Mouse (Mus musculus): ENCODE data around the gene Ifnab. TPM values are rescaled to one million over a fixed set of nuclear protein-coding genes. Genes with fewer than 3 reads are reported as not detected.

Ifnab gene
- total and polyA plus RNA-seq, 3 experiments: not detected

DNA sequence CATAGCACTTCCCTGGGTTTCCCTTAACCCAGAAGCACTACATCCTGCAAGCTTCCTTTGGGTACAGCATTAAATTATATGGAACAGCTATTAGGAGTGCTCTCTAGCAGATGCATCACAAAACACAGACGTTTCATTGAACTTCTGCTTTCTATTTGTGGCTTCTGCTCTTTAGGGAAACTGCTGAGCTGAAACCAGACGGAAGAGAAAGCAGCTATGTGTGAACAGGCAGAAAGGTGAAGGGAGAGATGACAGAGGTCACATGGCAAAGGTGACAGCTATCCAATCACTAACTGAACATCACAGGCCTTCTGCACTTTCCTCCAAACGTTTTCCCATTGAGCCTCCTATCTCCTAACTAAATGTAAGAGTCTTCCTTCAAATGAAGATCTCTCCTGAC, 14.8 kb upstream of the Ifnab start:
- H3K4me1 ChIP-seq (ENCODE audit: control insufficient read depth in 1 of 2, insufficient read depth in 2 of 2, low read length in 2 of 2): no peaks in the 10 kb centered on the region
- no peaks in the 10 kb centered on the region for H3K79me2 ChIP-seq (ENCODE audit: control insufficient read depth, insufficient read depth, low read length, poor library complexity)
- peak; percentile 49 for DNase-seq (ENCODE audit: low read depth, low spot score)
- no peaks in the 10 kb centered on the region for H3K9me3 ChIP-seq (replicated peaks; ENCODE audit: insufficient read depth, low read length)
- no peak overlapping the region for H3K27ac ChIP-seq (ENCODE audit: control insufficient read depth, low read depth, low read length)
- no peaks in the 10 kb centered on the region for H3K27me3 ChIP-seq (ENCODE audit: control insufficient read depth in 1 of 2, insufficient read depth in 2 of 2, low read length in 2 of 2)
- no peak overlapping the region for H3K9ac ChIP-seq (ENCODE audit: control insufficient read depth, low read depth, low read length, poor library complexity, severe bottlenecking)
- TF ChIP-seq USF1 (IDR thresholded peaks at IDR 0.05; ENCODE audit: low read depth, low read length): 0 out of 2 replicates have a peak, but pooled peaks have one; percentile 34
- no peak for TF ChIP-seq ETS1 (IDR thresholded peaks at IDR 0.05; ENCODE audit: low read depth, low read length)
- H3K4me3 ChIP-seq (ENCODE audit: control insufficient read depth in 1 of 2, insufficient read depth in 1 of 2, low read depth in 2 of 2, low read length in 2 of 2): no peak overlapping the region
- no peaks in the 10 kb centered on the region; a peak in 1 of 4 replicates for H3K36me3 ChIP-seq (ENCODE audit: control insufficient read depth in 1 of 2, insufficient read depth in 2 of 2, low read length in 2 of 2)

DNA sequence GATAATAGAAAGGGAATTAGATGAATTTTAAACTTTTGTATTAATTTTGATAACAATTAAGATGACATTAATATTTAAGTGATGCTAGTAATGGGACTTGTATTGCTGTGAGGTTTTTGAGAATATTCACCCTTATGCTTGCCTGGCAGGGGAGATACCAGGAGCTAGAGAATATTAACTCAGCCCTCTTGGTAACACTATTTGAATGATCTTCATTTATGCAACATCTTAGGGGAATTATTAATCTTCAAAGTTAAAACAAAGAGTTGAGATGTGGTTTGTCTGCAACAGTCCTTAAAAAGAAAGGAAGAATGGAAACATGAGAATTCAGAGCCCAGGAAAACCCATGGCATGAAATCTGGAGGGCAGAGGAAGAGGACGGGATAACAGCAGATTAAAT, 8.1 kb upstream of the Ifnab start:
- Histone ChIP-seq H3K36me3 (ENCODE audit: control insufficient read depth in 1 of 2, insufficient read depth in 2 of 2, low read length in 2 of 2) (no peaks in the 10 kb centered on the region), H3K27ac (ENCODE audit: control insufficient read depth, low read depth, low read length) (no peak overlapping the region), H3K79me2 (ENCODE audit: control insufficient read depth, insufficient read depth, low read length, poor library complexity) (no peaks in the 10 kb centered on the region), H3K9ac (ENCODE audit: control insufficient read depth, low read depth, low read length, poor library complexity, severe bottlenecking) (no peak overlapping the region), H3K4me1 (ENCODE audit: control insufficient read depth in 1 of 2, insufficient read depth in 2 of 2, low read length in 2 of 2) (no peaks in the 10 kb centered on the region), H3K9me3 (replicated peaks; ENCODE audit: insufficient read depth, low read length) (no peaks in the 10 kb centered on the region), H3K27me3 (ENCODE audit: control insufficient read depth in 1 of 2, insufficient read depth in 2 of 2, low read length in 2 of 2) (no peaks in the 10 kb centered on the region; a peak in 1 of 4 replicates), H3K4me3 (ENCODE audit: control insufficient read depth in 1 of 2, insufficient read depth in 1 of 2, low read depth in 2 of 2, low read length in 2 of 2) (no peak overlapping the region)
- TF ChIP-seq MEF2A (IDR thresholded peaks at IDR 0.05; ENCODE audit: extremely low read depth, insufficient replicate concordance, low read depth, low read length, poor library complexity, severe bottlenecking) (no peak), POLR2AphosphoS2 (IDR thresholded peaks at IDR 0.05; ENCODE audit: low read length) (no peak), KAT2A (conservative IDR thresholded peaks at IDR 0.05; ENCODE audit: low read depth, low read length) (no peak), GATA1 (IDR thresholded peaks at IDR 0.05; ENCODE audit: low read depth, low read length) (no peak), JUND (IDR thresholded peaks at IDR 0.05; ENCODE audit: low read depth, low read length) (no peak), GABPA (IDR thresholded peaks at IDR 0.05; ENCODE audit: low read depth, low read length) (no peak), HCFC1 (IDR thresholded peaks at IDR 0.05; ENCODE audit: low read depth, low read length) (no peak), MAX (IDR thresholded peaks at IDR 0.05; ENCODE audit: low read length) (no peak), MYC (IDR thresholded peaks at IDR 0.05; ENCODE audit: low read depth, low read length) (no peak), MAFK (IDR thresholded peaks at IDR 0.05; ENCODE audit: borderline replicate concordance, low read depth, low read length) (no peak), POLR2AphosphoS5 (IDR thresholded peaks at IDR 0.05; ENCODE audit: borderline replicate concordance, low read depth, low read length) (no peak)
- DNase-seq (ENCODE audit: low read depth, low spot score): no peak

DNA sequence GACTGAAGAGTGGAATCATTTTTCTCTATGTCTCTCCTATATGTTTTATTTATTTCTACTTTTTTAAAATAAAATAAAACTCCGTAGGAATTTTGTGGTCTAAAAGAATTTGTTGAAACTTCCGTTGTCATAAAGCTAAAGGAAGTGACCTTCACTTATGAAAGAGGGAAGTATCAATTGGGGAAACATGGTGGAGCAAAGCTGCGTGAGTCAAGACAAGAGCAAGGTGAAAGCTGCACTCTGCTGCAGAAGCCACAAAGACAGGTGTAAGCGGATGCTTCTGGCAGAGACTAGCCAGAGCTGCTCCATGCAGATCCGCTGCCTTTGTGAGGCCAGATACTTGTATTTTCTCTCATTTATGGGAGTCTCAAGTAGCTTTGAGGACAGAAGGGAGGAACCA, 7.6 kb upstream of the Ifnab start:
- no peaks in the 10 kb centered on the region for H3K79me2 ChIP-seq (ENCODE audit: control insufficient read depth, insufficient read depth, low read length, poor library complexity)
- H3K4me1 ChIP-seq (ENCODE audit: control insufficient read depth in 1 of 2, insufficient read depth in 2 of 2, low read length in 2 of 2): no peaks in the 10 kb centered on the region
- no peak for DNase-seq (ENCODE audit: low read depth, low spot score)
- H3K27me3 ChIP-seq (ENCODE audit: control insufficient read depth in 1 of 2, insufficient read depth in 2 of 2, low read length in 2 of 2): no peaks in the 10 kb centered on the region; a peak in 1 of 4 replicates
- no peak overlapping the region for H3K4me3 ChIP-seq (ENCODE audit: control insufficient read depth in 1 of 2, insufficient read depth in 1 of 2, low read depth in 2 of 2, low read length in 2 of 2)
- TF ChIP-seq SMC3 (IDR thresholded peaks at IDR 0.05; ENCODE audit: low read depth, low read length) (no peak), TCF12 (IDR thresholded peaks at IDR 0.05; ENCODE audit: low read depth, low read length) (no peak), CHD1 (IDR thresholded peaks at IDR 0.05; ENCODE audit: low read depth, low read length) (no peak), USF2 (IDR thresholded peaks at IDR 0.05; ENCODE audit: borderline replicate concordance in 1 of 2, insufficient read depth in 1 of 2, low read depth in 1 of 2, low read length in 2 of 2) (no peak), SIN3A (IDR thresholded peaks at IDR 0.05; ENCODE audit: low read length) (no peak), MAX (IDR thresholded peaks at IDR 0.05; ENCODE audit: low read length) (no peak), ZNF384 (IDR thresholded peaks at IDR 0.05; ENCODE audit: low read depth, low read length) (no peak), TBP (IDR thresholded peaks at IDR 0.05; ENCODE audit: low read depth, low read length) (no peak), USF1 (IDR thresholded peaks at IDR 0.05; ENCODE audit: low read depth, low read length) (no peak), HCFC1 (IDR thresholded peaks at IDR 0.05; ENCODE audit: low read depth, low read length) (no peak), CTCF (IDR thresholded peaks at IDR 0.05 in 2 of 3, conservative IDR thresholded peaks at IDR 0.05 in 1 of 3; ENCODE audit: control insufficient read depth in 1 of 3, insufficient read depth in 1 of 3, low read depth in 2 of 3, low read length in 3 of 3, poor library complexity in 1 of 3, severe bottlenecking in 1 of 3) (no peak), MEF2A (IDR thresholded peaks at IDR 0.05; ENCODE audit: extremely low read depth, insufficient replicate concordance, low read depth, low read length, poor library complexity, severe bottlenecking) (no peak)
- no peak overlapping the region for H3K9ac ChIP-seq (ENCODE audit: control insufficient read depth, low read depth, low read length, poor library complexity, severe bottlenecking)
- H3K9me3 ChIP-seq (replicated peaks; ENCODE audit: insufficient read depth, low read length): no peaks in the 10 kb centered on the region
- H3K36me3 ChIP-seq (ENCODE audit: control insufficient read depth in 1 of 2, insufficient read depth in 2 of 2, low read length in 2 of 2): no peaks in the 10 kb centered on the region
- H3K27ac ChIP-seq (ENCODE audit: control insufficient read depth, low read depth, low read length): no peak overlapping the region
